Mouse (Mus musculus) cortical plate, adult 2 months (tissue): Measurements from ENCODE around the gene Kank1.

Experiments used
- CTCF ChIP-seq: fragments of 200-500 bp; IDR thresholded peaks from 2 replicates; pipeline ENCODE4 v1.5.1; 2011; ENCODE audit warnings: mild to moderate bottlenecking, control low read depth, low read length; ENCODE audit not compliant: insufficient read depth; ENCODE audit errors: extremely low read depth
- POLR2A ChIP-seq: fragments of 200-500 bp; IDR thresholded peaks from 2 replicates; pipeline ENCODE4 v1.6.1; 2011; ENCODE audit warnings: mild to moderate bottlenecking, low read length, control low read depth; ENCODE audit not compliant: insufficient read depth; ENCODE audit errors: extremely low read depth

DNA sequence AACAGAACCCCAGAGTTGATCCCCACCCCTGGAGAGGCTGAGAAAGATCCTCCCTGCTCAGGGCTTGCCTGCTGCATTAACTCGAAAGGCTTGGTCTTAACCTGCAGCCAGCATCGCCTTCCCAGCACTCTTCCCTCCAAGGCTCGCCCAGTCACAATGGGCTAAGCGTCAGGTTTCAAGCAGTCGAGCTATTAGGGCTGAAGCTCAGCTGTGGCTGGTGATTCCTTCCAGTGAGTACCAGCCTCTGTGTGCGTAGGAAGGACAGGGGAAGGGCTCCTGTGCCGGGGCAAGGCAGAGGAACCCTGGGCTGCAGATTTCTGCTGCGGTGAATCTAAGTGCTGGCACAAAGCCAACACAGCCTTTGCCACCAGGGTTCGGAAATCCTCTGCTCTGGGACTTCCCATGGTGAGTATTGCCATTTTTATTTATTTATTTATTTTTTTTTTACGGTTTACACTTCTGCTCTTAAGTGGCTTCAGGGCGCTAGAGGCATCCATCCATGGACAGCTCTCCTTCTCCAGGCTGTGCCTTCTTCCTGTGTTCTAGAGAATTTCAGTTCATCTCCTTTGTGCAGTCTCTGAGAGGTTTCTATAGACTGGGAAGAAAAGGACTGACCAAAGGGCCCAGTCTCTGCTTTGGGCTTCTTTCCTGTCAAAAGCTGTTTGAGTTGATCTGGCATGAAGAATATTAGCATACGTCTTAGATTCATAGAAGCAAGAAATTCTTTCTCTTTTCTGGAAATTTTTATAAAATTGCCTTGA lies 146.8 kb downstream of the Kank1 start:
- TF ChIP-seq POLR2A: no peak
- no peak for TF ChIP-seq CTCF
